Mouse (Mus musculus) monocyte, adult 2 months (primary cell): Measurements from ENCODE around the gene Gm7849.
"Not testable (repeated sequence)": the region's sequence is repeated elsewhere in the genome, so short reads cannot be mapped to it uniquely, and the experiment has no call there.

Source experiments
- DNase-seq, 2 experiments: peaks; one replicate each; pipeline ENCODE4 v3.0.0; 2022; ENCODE audit warnings: low spot score in 2 of 2, low read depth in 1 of 2

The Gm7849 gene

DNA sequence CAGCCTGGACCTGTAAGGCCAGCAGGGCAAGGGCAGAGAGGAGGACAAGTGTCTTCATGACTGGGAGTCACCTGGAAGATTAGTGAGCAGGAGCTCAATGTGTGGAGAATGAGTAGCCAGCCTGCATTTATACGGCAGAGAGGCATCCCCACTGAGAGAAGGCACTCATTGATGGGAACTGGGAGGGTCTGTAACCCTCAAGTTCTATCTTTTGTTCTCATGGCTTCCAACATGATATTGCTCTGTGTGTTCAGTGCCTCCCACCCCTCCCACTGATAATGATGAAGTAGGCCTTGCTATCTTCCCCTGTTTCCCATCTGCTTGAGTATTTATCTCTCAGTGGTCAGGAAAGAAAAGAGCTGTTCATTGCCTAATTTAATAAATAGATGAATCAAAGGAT is at the start of gene Gm7849:
Gene Gm7849, minus strand, starts transcription at position 101 of the 400 bp plus-strand sequence.
- DNase-seq = not testable (repeated sequence)

DNA sequence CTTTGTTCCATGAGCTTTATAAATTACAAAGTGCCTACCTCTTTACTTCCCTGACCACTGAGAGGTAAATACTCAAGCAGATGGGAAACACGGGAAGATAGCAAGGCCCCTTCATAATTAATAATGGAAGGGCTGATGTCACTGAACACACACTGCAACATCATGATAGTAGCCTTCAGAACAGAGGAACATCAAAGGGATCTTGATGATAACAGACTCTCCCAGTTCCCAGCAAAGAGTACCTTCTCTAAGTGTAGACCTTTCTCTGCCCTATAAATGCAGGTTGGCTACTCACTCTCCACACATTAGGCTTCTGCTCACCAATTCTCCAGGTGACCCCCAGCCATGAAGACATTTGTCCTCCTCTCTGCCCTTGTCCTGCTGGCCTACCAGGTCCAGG is 29.2 kb downstream of the Gm7849 start, which contains the start of gene Defa36:
Gene Defa36, plus strand, starts transcription at position 301 of the 400 bp plus-strand sequence.
- not testable (repeated sequence) for DNase-seq
